Mouse (Mus musculus): ENCODE data around the gene Foxp1.

Gene Foxp1

DNA sequence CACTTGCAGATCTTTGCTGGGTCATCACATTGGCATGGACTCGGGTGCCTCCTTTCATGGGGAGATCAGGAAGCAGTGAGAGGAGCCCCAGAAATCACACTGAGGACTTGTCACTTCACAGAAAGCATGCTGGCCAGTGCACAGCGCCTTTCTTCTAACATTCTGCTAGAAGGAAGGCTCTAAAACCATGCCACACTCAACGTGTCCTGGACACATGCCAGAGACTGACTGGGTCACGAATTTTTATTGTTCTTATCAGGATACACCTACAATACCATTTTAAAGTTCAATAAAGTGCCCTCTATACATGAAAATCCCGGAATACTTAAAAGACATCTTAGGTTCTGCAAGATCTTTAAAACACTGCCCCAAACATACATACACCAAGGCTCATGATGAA lies 475.2 kb downstream of the Foxp1 start:
- DNase-seq (ENCODE audit: low spot score): no peak

DNA sequence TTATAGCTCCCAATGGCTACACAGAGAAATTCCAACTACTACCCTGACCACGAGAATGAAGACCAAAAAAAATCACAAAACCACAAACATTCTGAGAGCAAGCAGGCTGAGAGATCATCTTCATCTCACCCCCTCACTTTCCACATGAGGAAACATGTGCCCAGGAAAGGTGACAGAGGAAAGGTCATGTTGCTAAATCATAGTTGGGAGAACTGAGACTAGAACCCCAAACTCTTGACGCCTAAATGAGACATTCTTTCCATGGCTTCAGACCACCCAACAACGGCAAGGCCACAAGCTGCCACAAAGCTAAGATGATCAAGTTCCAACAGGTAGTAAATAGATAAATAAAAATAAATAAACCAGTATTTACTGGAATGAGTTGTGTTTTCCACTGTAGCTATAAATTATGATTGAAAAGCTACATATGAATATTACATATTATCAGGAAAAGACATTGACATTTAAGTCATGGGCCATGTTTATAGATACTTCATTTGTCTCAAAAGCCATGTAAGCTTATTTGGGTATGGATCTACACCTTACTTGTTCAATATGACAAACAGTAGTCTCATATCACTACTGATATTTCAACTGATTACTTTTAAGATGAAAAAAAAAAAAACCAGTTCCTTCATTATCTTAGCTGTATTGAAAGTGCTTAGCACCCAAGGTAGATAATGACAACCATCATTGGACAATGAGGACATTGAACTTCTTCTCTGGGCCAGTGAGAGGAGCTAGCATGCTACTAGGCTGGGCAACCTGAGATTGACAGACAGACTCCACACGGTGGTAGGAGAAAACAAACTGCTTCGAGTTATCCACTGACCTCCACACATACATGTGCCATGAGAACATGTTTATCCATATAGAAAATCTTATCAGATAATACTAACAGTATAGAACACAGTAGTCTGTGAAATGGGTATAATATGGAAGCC lies 476.4 kb downstream of the Foxp1 start:
- DNase-seq (ENCODE audit: low spot score): no peak

DNA sequence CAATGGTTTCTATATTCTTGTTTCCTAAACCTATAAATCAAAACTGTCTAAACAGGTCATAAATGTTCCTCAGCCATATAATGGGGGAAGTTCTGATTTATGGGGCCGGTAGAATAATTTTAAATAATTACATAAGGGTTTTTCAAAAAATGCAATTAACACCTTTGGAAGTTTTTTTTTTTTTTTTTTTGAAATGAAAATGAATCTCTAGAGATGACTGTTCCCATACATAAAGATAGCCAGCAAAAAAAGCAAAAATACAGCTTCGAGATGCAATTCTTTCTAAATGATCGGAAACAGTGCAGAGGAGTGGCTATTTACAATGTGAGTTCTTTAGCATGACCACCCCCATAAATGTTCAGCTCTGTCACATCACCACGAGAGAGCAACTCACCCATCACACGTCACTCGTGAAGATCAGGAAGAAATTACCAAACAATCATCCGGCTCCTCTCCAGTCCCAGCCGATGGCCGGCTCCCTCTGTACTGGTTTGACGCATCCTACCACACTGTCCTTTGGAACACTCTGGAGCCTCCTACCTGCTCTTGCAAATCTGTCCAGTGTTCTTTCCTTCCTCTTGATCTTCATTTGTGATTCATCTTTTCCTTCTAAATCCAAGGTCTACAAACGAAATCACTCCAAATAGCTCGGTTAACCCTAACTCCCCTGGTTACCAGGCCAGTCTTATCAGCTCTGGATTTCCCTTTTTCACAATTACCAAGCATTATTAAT lies 478.4 kb downstream of the Foxp1 start:
- no peak for DNase-seq (ENCODE audit: low spot score)

DNA sequence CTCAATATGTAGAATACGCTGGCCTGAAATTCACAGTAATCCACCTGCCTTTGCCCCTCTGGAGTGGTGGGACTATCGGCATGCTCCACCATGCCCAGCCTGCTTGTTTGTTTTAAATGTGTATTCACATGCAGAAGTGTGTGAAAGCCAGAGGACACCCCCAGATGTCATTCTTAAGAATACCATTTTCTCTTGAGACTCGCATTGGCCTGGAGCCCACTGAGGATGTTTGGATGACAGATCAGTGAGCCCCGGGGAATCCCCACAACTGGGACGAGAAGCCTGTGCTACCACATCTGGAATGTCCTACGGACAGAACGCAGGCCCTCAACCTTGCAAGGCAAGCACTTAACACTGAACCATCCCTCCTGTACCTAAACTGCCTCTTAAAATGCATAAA lies 479.3 kb downstream of the Foxp1 start:
- DNase-seq (ENCODE audit: low spot score): no peak

DNA sequence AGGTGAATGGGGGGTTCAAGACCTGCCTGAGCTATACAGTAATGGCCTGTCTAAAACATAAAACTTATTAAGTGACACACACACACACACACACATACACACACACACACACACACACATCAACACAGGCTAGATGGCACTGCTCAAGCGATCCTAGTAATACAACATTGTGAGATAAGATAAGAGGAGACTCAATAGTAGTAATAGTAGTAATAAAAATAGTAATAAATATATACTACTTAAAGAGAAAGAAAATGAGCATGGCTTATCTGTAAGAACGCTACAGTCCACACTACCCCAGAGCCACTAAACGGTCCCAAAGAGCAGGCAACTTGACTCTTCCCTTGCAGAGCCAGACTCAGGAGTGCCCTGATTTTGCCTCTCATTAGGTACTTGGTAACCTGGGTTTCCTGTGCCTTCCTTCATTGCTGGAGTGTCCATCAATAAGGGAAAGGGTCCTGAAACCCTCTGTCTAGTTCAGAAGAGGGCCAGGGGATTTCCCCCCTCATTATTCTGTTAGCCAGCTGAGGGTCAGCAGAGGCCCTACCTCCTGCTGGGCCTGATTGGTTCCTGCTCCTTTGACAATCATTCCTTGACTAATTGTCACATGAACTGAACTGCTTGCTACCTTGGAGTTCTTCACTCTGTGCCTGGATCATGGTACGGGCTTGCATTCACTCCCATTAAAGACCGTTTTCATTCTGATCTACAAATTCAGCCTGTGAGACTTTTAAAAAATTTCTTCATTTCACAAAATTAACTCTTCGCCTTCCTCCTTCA lies 480.2 kb downstream of the Foxp1 start:
- no peak for DNase-seq (ENCODE audit: low spot score)

DNA sequence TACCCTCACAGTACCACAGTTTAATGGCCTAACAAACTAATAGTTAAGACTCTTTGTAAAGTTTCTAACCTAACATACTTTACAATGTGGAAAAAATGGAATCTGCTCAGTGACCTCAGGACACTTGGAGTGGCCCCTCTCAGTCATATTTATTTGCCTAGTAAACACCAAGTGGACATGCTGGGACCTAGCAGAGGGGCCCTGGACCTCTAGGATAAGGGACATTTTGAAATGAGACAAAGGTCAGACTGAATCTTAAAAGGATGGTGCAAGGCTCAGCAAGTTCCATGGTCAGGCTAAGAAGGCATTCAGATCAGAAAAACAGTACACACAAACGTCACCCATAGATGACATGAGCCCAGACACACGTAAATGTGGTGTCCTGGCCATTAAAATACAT lies 483.5 kb downstream of the Foxp1 start:
- no peak for DNase-seq (ENCODE audit: low spot score)

DNA sequence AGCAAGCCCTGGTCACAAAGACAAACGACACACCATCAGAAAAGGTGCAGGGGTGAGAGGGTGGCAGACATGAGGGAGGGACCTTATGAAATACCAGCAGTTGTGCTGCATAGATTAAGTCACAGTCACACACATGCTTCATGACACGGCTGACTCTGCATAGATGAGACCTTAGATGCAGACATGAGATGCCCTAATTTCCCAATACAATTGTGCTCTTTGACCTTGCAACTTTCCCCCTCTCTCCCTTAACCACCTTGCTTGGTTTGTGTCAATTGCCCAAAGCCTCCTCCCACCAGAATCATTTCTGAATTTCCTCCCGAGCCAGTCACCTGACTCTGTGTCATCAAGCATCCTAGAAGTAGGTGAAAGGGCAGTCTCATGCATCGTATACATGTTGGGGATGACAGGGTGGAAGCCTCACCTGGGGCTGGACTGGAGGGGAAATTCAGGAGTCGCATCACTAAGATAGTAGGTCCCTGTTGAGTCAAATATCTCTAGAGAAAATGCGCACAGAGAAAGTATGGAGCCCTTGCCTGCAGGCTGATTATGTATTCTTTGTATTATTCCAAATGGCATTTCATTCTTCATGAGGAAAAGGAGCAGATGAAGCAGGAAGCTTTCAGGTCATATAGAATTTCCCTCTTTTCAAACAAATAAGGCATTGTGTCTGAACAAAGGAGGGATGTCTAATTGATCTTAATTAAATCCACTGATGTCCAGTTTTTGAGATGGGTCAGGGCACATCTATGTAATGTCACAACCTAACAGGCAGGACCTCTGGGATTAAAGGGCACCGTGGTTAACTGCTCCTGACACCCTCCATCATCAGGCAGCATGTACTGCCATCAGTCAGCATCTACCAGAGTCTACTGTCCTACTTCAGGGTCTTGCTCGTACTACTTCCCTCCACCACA lies 486.8 kb downstream of the Foxp1 start:
- DNase-seq (ENCODE audit: low spot score): no peak

DNA sequence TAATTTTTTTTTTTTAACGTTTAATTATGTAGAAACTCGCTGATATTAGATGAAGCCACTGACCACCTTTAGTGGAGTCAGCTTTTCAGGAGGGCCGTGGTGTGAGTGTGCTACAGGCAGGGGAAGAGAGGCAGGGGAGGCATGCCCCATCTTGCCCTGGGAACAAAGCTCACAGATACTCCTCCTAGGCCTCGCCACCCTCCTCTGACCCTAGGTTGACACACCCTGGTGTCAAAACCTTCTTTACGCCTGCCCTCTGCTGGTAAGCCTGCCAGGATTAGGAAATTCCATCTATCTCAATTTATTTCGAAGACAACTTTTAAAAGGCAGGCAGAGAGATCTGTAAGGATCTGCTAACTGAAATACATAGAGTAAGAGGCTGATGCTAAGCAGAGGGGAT lies 489.5 kb downstream of the Foxp1 start:
- no peak for DNase-seq (ENCODE audit: low spot score)

DNA sequence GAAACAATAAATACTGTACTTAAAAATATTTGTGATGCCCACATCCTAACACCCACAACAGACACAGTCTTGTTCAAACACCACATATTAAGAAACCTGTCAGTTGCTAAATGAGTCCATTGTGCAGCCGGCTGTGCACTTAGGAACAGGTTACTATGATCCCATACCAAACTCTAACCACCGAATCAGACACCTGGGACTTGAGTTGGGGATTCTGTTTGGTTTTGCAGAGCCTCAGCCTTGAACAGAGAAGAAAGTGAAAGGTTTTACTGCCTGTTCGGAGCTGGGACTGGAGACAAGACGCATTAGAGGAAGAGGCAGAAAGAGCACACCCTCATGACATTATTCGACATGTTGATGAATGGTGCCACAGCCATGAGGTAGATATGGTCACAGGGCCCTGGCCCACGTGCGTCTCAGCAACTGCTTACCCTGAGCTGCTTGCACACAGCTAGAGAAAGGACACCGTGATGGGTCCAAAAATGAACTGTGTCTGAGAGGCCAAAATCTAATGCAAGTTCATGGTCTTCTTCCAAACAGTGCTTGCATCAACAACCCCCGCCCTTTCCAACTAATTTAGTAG lies 491.1 kb downstream of the Foxp1 start:
- DNase-seq (ENCODE audit: low spot score): no peak

DNA sequence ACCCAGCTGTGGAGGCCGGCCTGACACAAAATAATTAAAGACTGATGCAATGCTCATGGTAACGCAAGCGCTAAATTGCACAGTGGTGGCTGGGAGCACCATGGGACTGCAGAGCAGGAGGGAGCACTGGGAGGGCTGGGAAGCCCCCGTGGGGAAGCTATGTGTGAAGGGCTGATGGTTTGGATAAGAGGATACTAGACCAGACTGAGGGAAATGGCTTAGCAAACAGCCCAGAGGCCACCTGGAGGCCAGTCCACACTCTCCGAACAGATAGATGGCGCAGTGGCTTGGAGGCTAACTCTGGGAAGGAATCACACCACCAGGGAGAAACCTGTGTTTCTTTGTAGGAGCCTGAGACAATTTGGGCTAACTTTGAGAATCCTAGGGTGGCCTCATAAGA lies 492.3 kb downstream of the Foxp1 start:
- no peak for DNase-seq (ENCODE audit: low spot score)

DNA sequence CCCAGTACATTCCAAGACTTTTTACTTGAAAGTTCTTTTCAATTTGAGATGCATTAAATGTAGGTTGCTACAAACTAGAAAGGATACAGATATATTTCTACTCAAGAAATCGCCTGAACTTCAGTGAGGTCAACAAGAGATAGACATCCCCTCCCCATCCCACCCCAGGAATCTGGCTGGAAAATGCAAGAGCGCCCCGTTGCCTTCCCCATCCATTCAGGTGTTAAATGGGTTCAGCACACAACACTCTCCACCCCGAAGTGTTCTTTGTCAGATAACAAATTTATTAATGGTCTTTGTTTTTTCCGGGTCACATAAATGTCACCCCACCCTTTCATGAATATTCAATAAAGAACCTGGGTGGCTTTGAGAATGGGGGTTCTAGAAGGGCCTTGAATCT lies 493.1 kb downstream of the Foxp1 start:
- DNase-seq (ENCODE audit: low spot score): no peak

DNA sequence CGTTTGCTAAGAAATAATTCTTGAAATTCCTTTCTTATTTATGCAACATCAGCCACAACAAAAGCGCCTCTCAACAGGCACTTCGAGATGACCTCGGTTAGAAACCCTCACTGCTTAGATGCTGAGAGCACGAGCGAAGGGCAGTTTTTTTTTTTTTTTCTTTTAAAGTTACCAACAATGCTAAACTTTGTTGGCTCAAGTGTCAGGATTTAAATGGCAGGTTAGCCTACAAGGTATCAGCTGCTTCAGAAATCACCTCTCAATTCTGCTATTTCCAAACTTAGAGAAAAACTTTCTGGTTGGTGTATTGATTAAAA lies 493.6 kb downstream of the Foxp1 start:
- no peak for DNase-seq (ENCODE audit: low spot score)

DNA sequence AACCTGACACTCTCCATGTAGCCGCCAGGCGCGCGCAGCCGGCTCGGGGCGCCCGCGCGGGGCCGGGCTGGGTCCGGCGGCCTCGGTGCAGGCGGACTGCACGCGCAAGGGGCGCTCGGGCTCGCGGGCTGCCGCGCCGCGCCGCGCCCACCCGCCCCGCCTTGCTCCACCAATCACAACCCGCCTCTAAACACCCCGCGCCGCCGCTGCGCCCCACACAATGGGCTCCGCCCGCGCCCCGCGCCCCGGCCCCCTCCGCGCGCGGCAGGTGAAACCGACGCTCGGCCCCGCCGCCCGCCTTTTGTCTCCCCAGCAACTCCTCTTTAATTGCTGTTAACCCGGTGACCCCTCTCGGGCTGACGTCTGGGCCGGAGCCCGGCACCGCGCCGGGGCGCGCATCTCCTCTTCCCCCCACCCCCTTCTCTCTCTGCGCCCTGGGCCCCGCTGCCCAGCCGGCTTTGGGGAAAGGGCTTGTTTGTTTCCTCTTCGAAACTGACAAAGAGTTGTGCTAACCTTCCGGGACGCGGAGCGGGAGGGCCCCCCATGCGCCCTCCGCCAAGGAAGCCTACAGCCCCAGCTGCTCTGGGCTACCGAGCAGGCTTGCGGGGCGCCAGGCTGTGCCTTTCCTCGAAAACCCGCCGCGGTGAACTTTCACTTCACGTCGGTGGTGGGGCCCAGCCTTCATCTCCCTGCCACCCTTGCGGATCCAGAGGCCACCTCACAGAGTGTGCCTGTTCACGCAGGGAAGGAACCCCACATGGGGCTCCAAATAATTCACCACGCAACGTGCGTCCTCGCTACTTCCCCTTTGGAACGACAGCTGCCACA lies 494.1 kb downstream of the Foxp1 start:
- DNase-seq (ENCODE audit: low spot score): no peak

DNA sequence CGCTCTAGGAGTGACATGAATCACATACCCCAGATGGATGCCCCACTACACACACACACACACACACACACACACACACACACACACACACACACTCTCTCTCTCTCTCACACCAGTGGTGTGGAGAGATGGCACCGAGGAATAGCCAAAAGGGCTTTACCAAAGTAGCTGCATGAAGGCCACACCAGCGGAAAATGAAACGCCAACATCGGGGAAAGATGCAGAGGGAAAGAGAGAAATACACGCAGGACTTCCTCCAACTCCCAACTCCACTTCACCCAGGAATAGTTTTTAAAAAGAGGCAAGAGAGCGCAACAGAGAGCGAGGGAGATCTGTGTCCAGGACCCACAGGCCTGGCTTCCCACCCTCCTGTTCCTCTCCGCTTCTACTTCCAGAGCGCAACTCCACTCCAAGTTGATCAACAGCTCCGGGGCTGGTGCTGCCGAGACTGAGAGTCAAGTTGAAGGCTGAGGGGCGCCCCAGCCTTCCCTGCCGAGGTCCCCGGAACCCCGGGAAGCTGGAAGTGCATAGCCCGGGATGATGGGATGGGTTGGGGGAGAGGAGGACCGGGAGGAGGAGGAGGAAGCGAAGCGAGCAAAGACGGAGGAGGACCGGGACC lies 494.9 kb downstream of the Foxp1 start:
- DNase-seq (ENCODE audit: low spot score): no peak

DNA sequence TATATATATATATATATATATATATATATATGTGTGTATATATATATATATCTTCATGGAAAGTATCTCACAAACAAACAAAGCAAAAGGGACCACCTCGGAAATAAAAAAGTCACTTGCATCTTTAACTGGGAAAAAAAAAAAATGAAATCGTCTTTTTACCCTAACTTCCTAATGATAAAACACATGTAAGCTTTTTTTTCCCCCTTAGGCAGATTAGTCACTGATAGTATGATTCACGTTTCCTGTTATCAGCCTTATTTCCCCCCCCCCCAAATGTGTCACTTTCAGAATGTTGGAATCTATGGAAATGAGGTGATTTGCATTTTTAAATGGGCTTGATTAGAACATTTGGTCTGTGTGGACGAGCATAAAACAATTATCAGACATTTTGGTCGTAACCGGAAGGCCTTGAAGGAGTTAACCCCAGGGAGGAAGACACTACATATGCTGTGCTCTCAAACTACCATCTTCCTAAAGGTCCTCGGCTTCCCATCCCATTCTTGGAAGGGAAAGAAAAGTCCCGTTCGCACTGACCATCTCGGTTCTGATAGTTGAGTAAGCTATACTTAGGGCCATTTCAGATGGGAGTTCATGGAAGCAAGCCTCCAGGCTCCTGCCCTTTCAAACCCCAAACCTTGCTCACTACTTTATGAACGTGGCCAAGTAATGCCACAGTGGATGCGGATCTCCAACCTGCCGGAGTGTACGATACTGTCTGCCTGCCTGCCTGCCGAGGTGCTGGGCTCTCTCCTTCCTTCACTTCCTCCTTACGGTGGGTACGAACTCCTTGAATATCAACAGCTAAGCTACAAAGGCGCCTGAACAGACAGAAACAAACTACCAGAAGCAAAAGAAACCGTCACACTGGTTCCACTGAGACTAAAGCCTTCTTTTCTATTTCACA lies 495.6 kb downstream of the Foxp1 start:
- no peak for DNase-seq (ENCODE audit: low spot score)

DNA sequence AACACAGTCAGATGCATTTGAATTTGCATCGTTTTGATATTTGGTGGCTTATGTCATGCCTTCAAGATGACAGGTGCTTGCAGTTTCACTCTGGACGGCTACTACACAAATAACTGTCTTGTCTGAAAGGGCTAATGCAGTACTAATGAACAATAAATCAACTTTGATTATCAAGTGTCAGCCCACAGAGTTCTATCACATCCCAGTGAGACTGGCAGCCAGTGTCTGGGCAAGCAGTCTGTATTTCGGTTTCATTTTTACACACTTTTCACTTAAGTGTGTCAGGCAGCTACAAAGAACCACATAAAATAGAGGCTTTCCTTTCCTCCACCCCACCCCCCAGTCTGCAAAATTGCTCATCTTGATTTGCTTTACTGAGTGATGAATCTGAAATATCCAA lies 496.5 kb downstream of the Foxp1 start:
- DNase-seq (ENCODE audit: low spot score): no peak

DNA sequence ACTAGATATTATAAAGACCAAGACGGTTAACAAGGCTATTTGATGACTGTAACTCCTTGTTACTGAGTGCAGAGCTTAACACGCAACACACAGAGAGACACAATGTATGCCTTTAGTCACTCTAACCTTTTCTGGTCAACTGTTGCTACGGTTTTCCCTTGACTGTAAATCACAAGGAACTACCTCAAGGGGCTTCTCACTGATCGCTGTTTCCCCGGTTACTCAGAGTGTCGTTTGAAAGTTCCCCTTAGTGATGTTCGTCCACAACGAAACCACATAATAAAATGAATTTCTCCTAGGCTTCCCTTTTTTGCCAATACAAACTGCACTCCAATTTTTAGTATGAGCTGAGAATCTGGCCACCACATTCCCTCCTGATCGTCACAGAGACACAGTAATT lies 497.9 kb downstream of the Foxp1 start:
- no peak for DNase-seq (ENCODE audit: low spot score)

DNA sequence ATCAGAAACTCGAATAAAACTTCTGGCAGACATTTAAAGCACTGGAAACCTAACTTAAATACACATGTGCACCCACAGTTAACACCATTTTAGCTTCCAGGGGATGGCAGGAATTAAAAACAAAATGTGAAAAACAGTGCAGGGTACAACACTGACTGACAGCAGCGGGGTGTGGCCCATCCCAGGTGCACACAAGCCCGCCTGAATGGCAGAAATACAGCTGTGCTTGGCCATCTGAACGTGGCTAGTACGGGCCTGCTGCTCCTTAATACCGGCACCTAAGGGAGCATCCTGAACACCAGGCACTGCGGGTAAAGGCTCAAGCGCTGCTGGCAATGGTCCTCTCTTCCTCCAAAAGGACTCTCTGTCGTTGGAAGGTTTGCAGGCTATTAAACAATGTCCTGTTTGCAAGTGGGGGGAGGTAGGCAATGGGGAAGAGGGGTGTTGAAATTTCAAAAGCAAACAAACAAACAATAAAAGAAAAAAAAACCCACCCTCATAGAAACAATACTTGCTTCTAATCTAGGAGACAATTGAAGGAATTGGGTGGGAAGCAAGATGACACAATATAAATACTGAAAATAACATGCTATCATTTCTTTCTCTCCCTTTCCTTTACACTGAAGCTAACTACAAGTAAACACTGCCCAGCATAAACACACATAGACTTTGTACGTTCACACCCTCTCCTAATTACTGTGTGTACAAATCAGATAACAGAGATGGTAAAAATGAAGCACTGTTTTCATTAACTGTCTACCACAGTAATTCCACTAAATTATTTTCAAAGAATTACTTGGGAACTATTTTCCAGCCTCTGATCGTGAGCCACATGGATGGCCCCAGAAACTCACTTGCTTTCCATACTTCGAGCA lies 501.7 kb downstream of the Foxp1 start:
- no peak for DNase-seq (ENCODE audit: low spot score)

All from spleen, adult 12 weeks (tissue).